Mouse (Mus musculus): Measurements from ENCODE around the gene Prps1l1.

GRCm38 (mm10) chr12:34998778-34999467 is 14.4 kb downstream of the Prps1l1 start:
- TF ChIP-seq FLI1 (IDR thresholded peaks at IDR 0.05; ENCODE audit: low read length) (no peak), GATA1 (IDR thresholded peaks at IDR 0.05; ENCODE audit: borderline replicate concordance, low read length) (no peak)

Measured in megakaryocyte, embryonic 14.5 days (primary cell).